Mouse (Mus musculus) B cell, adult 67 days (primary cell): Measurements from ENCODE around the gene Sgsm3. TPM values are rescaled to one million over a fixed set of nuclear protein-coding genes. Genes with fewer than 3 reads are reported as not detected.

Experiments used
- total RNA-seq, 2 experiments: library from RNA; stranded (reverse); gene quantifications; 4 replicates each; pipeline ENCODE4 v1.2.4; 2023

The Sgsm3 gene
- total RNA-seq = 10 to 100 TPM; 16.3 to 18.6 TPM

DNA sequence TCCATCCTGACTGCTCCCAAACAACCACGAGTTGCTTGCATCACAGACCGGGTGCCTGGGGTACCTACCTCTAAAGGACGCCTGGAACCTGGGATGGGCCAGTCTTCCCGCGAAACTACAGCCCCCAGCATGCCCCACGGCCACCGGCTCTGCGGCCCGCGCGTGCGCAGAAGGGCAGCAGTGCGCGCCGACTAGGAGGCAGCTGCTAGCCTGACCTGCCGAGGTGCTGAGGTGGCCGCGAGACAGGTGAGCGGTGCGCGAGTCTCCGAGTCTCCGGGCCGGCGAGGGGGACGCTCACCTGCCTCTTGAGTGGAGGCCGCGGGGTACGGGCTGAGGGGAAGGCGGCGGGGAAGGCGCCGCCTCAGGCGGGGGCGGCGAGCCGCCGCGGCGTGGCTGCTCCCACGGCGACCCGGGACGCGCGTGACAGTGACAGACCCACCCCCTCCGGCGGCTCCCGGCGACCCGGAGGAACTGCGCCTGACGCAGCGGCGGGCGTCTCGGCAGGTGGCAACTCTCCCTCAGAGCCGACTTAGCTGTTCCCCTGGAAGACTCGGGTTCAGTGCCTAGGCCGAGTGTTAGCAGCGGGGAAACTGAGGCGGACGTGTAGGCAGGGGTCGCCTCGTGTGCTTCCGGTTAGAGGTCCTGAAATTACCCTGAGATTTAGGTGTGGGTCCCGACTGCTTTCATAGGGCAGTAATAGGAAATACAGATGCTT lies at the start of gene Sgsm3:
TSS of gene Sgsm3 (plus strand) at position 146 of the 715 bp plus-strand sequence.

DNA sequence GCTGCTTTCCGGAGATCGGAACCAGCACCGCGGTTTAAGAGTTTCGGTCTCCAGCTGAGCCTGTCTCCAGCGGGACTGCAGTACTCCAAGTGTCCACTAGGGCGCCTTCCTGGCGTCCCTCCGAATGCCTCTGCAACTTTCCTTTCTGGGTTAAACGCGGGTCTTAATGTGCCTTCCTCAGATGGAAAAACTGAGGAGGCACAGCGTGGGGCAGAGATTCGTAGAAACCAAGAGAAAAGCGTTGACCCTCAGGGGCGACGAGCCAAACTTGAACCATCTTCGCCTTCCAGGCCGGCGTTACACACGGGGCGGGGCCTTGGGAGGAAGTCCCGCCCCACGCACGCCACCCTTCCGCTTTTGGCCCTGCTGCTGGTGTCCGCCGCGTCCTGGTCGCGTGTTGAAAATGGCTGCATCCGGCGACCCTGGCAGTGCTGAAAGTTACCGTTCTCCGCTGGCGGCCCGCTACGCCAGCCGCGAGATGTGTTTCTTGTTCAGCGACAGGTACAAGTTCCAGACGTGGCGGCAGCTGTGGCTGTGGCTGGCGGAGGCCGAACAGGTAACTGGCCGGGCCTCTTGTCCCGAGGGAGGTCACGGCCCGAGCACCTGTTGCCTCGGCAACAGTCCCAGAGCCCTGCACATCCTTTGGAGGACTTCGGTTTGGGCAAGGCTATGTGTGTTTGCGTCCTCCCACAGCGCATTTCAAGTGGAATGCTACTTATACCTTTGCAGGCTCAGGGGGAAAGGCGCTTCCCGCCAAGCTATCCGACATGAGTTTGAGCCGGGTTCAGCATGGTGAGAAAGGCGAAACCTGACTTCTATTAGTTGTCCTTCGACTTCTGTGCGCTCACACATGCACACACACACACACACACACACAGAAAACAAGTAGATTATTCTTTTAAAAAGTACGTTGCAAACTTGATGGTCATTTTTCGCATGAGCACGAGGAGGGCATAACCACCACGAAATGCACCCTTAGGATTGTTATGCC lies 29.1 kb upstream of the Sgsm3 start, which contains the start of gene Adsl:
TSS of gene Adsl (plus strand) at position 346 of the 991 bp plus-strand sequence.

Other genes with a start within 250 kb of the Sgsm3 start
- 10 to 100 TPM; 54.5 to 58.7 TPM for gene Adsl, start 29.3 kb upstream of the Sgsm3 start, total RNA-seq
- 100 to 1,000 TPM; 138 to 144 TPM for gene Mrtfa, start 213.0 kb downstream of the Sgsm3 start, total RNA-seq